Mouse (Mus musculus): ENCODE results near the gene Cd164l2. TPM values are rescaled to one million over a fixed set of nuclear protein-coding genes. Genes with fewer than 3 reads are reported as not detected.

The Cd164l2 gene
- polyA plus RNA-seq (2017; shearing (Covaris generic)): not detected

GRCm38 (mm10) chr4:133211751-133212561 is at the start of gene Cd164l2, which contains the start of gene Gpr3:
Gene Cd164l2 (plus strand): TSS chr4:133212131.
Gene Gpr3 (minus strand): TSS chr4:133212536.

GRCm38 (mm10) chr4:133240490-133240921 is 28.6 kb downstream of the Cd164l2 start, which contains the start of gene Map3k6:
Gene Map3k6 (plus strand): TSS chr4:133240818.

GRCm38 (mm10) chr4:133262882-133263281 is 51.0 kb downstream of the Cd164l2 start, which contains the start of gene Sytl1:
Gene Sytl1 (minus strand): TSS chr4:133263113.

Other genes with a start within 250 kb of the Cd164l2 start
- 5.7 TPM for gene Fgr, start 238.0 kb upstream of the Cd164l2 start, polyA plus RNA-seq (2017; shearing (Covaris generic))
- gene Ahdc1, start 200.9 kb upstream of the Cd164l2 start, polyA plus RNA-seq (2017; shearing (Covaris generic)): 6.7 TPM
- gene Wasf2, start 81.6 kb upstream of the Cd164l2 start, polyA plus RNA-seq (2017; shearing (Covaris generic)): 95.9 TPM
- not detected for gene Gpr3, start 405 bp downstream of the Cd164l2 start, polyA plus RNA-seq (2017; shearing (Covaris generic))
- not detected for gene Map3k6, start 28.7 kb downstream of the Cd164l2 start, polyA plus RNA-seq (2017; shearing (Covaris generic))
- 67.2 TPM for gene Sytl1, start 51.0 kb downstream of the Cd164l2 start, polyA plus RNA-seq (2017; shearing (Covaris generic))
- 80.6 TPM for gene Tmem222, start 65.7 kb downstream of the Cd164l2 start, polyA plus RNA-seq (2017; shearing (Covaris generic))
- 3.8 TPM for gene Wdtc1, start 141.3 kb downstream of the Cd164l2 start, polyA plus RNA-seq (2017; shearing (Covaris generic))
- gene Slc9a1, start 157.6 kb downstream of the Cd164l2 start, polyA plus RNA-seq (2017; shearing (Covaris generic)): 34.7 TPM

Measured in inflammation-experienced regulatory T-cells, adult 16 weeks (primary cell).